Mouse (Mus musculus) embryonic fibroblast, embryonic 13.5 days (primary cell): ENCODE measurements around the gene Dlg2. TPM values are rescaled to one million over a fixed set of nuclear protein-coding genes. Genes with fewer than 3 reads are reported as not detected.

ENCODE experiments used
- H3K27ac ChIP-seq: 2 replicates; pipeline ENCODE4 v1.5.1; 2012; ENCODE audit warnings: low read length, control low read depth, inconsistent platforms; ENCODE audit not compliant: insufficient read depth
- H3K4me1 ChIP-seq: 2 replicates; pipeline ENCODE4 v1.6.1; 2011; ENCODE audit warnings: low read length; ENCODE audit not compliant: control insufficient read depth, insufficient read depth
- H3K4me3 ChIP-seq: 2 replicates; pipeline ENCODE4 v1.5.1; 2011; ENCODE audit warnings: mild to moderate bottlenecking, control low read depth, low read length; ENCODE audit not compliant: insufficient read depth
- CTCF ChIP-seq: IDR thresholded peaks from 2 replicates; pipeline ENCODE4 v1.5.1; 2011; ENCODE audit warnings: mild to moderate bottlenecking, control low read depth, low read length, moderate library complexity, borderline replicate concordance; ENCODE audit not compliant: insufficient read depth
- POLR2A ChIP-seq: IDR thresholded peaks from 2 replicates; pipeline ENCODE4 v1.6.1; 2011; ENCODE audit warnings: low read depth, mild to moderate bottlenecking, control low read depth, low read length, moderate library complexity
- polyA plus RNA-seq: library from polyadenylated mRNA; stranded (reverse); fragments of >200 nt; gene quantifications from 2 replicates; pipeline ENCODE4 v1.2.4, GENCODE M21; 2011; ENCODE audit warnings: low read depth; ENCODE audit not compliant: missing spikeins, insufficient read length

Dlg2 gene
- polyA plus RNA-seq, 1 experiment, result 5.2 TPM

- TF ChIP-seq CTCF (no peak), POLR2A (no peak)
- H3K27ac ChIP-seq, result no peak overlapping the region
- no peaks in the 10 kb centered on the region for H3K4me1 ChIP-seq
- H3K4me3 ChIP-seq, result no peak overlapping the region
These were observed 1922.4 kb downstream of the Dlg2 start for GRCm38 (mm10) chr7:92398841-92399240.

- TF ChIP-seq CTCF (no peak), POLR2A (no peak)
- Histone ChIP-seq H3K27ac (no peak overlapping the region), H3K4me3 (no peak overlapping the region), H3K4me1 (no peaks in the 10 kb centered on the region)
These were observed 1924.1 kb downstream of the Dlg2 start for GRCm38 (mm10) chr7:92400551-92400950.

GRCm38 (mm10) chr7:92401001-92401688 is 1924.7 kb downstream of the Dlg2 start:
- TF ChIP-seq CTCF (no peak), POLR2A (no peak)
- Histone ChIP-seq H3K27ac (no peak overlapping the region), H3K4me1 (no peaks in the 10 kb centered on the region), H3K4me3 (no peak overlapping the region)

- H3K27ac ChIP-seq, result no peak overlapping the region
- no peak for TF ChIP-seq CTCF
- TF ChIP-seq POLR2A, result no peak
- no peak overlapping the region for H3K4me3 ChIP-seq
- no peaks in the 10 kb centered on the region for H3K4me1 ChIP-seq
These were observed 1932.0 kb downstream of the Dlg2 start for GRCm38 (mm10) chr7:92408479-92408878.

GRCm38 (mm10) chr7:92420474-92420873 is 1944.0 kb downstream of the Dlg2 start:
- no peak for TF ChIP-seq POLR2A
- TF ChIP-seq CTCF, result no peak
- H3K4me1 ChIP-seq, result no peaks in the 10 kb centered on the region
- no peak overlapping the region for H3K4me3 ChIP-seq

GRCm38 (mm10) chr7:92423017-92423416 is 1946.5 kb downstream of the Dlg2 start:
- no peak overlapping the region for H3K4me3 ChIP-seq
- H3K4me1 ChIP-seq, result no peaks in the 10 kb centered on the region
- TF ChIP-seq POLR2A (no peak), CTCF (no peak)
- H3K27ac ChIP-seq, result no peak overlapping the region

More at GRCm38 (mm10) chr7:92420474-92420873, 1944.0 kb downstream of the Dlg2 start:
- H3K27ac ChIP-seq, result no peak overlapping the region

GRCm38 (mm10) chr7:92424703-92425102 is 1948.2 kb downstream of the Dlg2 start:
- no peak overlapping the region for H3K27ac ChIP-seq
- no peaks in the 10 kb centered on the region for H3K4me1 ChIP-seq
- no peak overlapping the region for H3K4me3 ChIP-seq
- TF ChIP-seq CTCF (no peak), POLR2A (no peak)

GRCm38 (mm10) chr7:92427280-92427679 is 1950.8 kb downstream of the Dlg2 start:
- Histone ChIP-seq H3K27ac (no peak overlapping the region), H3K4me1 (no peaks in the 10 kb centered on the region), H3K4me3 (no peak overlapping the region)
- TF ChIP-seq POLR2A (no peak), CTCF (no peak)

GRCm38 (mm10) chr7:92428629-92429028 is 1952.2 kb downstream of the Dlg2 start:
- no peak for TF ChIP-seq CTCF
- no peak for TF ChIP-seq POLR2A
- H3K4me3 ChIP-seq, result no peak overlapping the region
- no peak overlapping the region for H3K27ac ChIP-seq
- H3K4me1 ChIP-seq, result no peaks in the 10 kb centered on the region

GRCm38 (mm10) chr7:92430254-92430653 is 1953.8 kb downstream of the Dlg2 start:
- no peak overlapping the region for H3K27ac ChIP-seq
- H3K4me1 ChIP-seq, result no peaks in the 10 kb centered on the region
- TF ChIP-seq CTCF, result no peak
- no peak for TF ChIP-seq POLR2A
- no peak overlapping the region for H3K4me3 ChIP-seq
